Mouse (Mus musculus) CH12.LX (cell line): Measurements from ENCODE around the gene AI597479. TPM values are rescaled to one million over a fixed set of nuclear protein-coding genes. Genes with fewer than 3 reads are reported as not detected.

Experiments
- polyA plus RNA-seq: library from polyadenylated mRNA; unstranded; fragments of >175 nt; gene quantifications from 2 replicates; pipeline ENCODE4 v1.2.1, GENCODE M21; 2012; ENCODE audit warnings: low read depth; ENCODE audit not compliant: insufficient read length
- total RNA-seq, 2 experiments: library from RNA; depleted of rRNA; stranded (reverse); fragments of 300-350 nt in 1 of 2; fragments of >200 nt in 1 of 2; gene quantifications; 2 replicates each; pipeline ENCODE4 v1.2.3; 2012 to 2014

Gene AI597479
- total and polyA plus RNA-seq, 3 experiments, result 19.5 to 39.8 (median 22.6) TPM

Other genes with a start within 250 kb of the AI597479 start
- gene Mrps9, start 247.5 kb upstream of the AI597479 start, total RNA-seq (2012; rRNA removed), result 105 and 111 TPM in 2 replicates
- gene Mrps9, start 247.5 kb upstream of the AI597479 start, total RNA-seq (2014; rRNA removed), result 134 and 144 TPM in 2 replicates
- 89.9 and 98.6 TPM in 2 replicates for gene Mrps9, start 247.5 kb upstream of the AI597479 start, polyA plus RNA-seq
- gene Gpr45, start 145.8 kb upstream of the AI597479 start, total RNA-seq (2012; rRNA removed), result not detected in 2 replicates
- gene Gpr45, start 145.8 kb upstream of the AI597479 start, total RNA-seq (2014; rRNA removed), result not detected in 2 replicates
- not detected in 2 replicates for gene Gpr45, start 145.8 kb upstream of the AI597479 start, polyA plus RNA-seq
- gene Tgfbrap1, start 73 bp upstream of the AI597479 start, total RNA-seq (2012; rRNA removed), result 6.0 and 7.6 TPM in 2 replicates
- gene Tgfbrap1, start 73 bp upstream of the AI597479 start, total RNA-seq (2014; rRNA removed), result 3.1 and 3.8 TPM in 2 replicates
- 8.0 and 8.4 TPM in 2 replicates for gene Tgfbrap1, start 73 bp upstream of the AI597479 start, polyA plus RNA-seq
- gene Fhl2, start 98.3 kb downstream of the AI597479 start, total RNA-seq (2012; rRNA removed), result 0.21 TPM in 1 of 2 replicates, not detected in the other
- gene Fhl2, start 98.3 kb downstream of the AI597479 start, total RNA-seq (2014; rRNA removed), result 0.13 TPM in 1 of 2 replicates, not detected in the other
- gene Fhl2, start 98.3 kb downstream of the AI597479 start, polyA plus RNA-seq, result 0.14 TPM in 1 of 2 replicates, not detected in the other